Mouse (Mus musculus) embryonic fibroblast, embryonic 13.5 days (primary cell): ENCODE measurements around the gene Cd9.

Experiments used
- CTCF ChIP-seq: IDR thresholded peaks from 2 replicates; pipeline ENCODE4 v1.5.1; 2011; ENCODE audit warnings: mild to moderate bottlenecking, control low read depth, low read length, moderate library complexity, borderline replicate concordance; ENCODE audit not compliant: insufficient read depth
- POLR2A ChIP-seq: IDR thresholded peaks from 2 replicates; pipeline ENCODE4 v1.6.1; 2011; ENCODE audit warnings: low read depth, mild to moderate bottlenecking, control low read depth, low read length, moderate library complexity

DNA sequence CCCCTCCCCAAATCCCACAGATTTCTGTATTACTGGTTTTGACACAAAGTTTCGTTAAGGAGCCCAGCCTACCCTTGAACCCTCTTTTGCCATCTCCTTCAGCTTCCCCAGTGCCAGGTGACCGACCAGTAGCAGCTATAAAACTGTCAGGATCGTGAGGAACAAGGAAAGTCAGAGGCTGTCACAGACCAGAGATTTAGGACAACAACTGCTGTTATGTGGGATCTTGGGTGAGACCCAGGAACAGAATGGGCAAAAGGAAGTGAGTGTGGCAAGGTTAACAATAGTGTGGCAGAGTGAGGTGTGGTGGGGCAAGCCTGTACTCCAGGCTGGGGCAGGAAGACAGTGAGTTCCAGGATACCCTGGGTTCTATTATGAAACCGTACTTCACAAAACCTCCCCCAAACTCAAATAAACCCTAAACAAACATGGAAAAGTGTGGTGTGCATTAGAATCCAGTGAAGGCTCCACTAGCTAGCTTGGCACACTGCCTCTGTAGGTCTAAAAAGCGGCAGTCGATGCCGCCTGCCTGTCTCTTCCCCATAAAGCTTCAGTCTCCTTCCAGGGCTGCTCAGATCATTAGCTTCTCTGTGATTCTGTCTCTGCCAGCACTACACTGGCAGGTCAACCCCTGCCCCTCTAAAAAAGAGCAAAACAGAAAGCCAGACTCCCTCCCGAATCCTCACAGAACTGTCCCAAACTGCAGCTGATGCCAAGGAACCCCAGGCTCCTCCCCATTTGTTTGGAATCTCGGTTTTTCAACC, 17.6 kb downstream of the Cd9 start:
- no peak for TF ChIP-seq POLR2A
- TF ChIP-seq CTCF = no peak
